Mouse (Mus musculus) MEL (cell line): ENCODE results near the gene Zfand3. TPM values are rescaled to one million over a fixed set of nuclear protein-coding genes. Genes with fewer than 3 reads are reported as not detected.

Source experiments
- DNase-seq: peaks from one replicate; pipeline ENCODE4 v3.0.0; 2011; ENCODE audit warnings: low read depth, low spot score
- H3K27ac ChIP-seq: 2 replicates; pipeline ENCODE4 v1.5.1; 2012; ENCODE audit warnings: low read depth, mild to moderate bottlenecking, control low read depth, low read length, moderate library complexity; ENCODE audit not compliant: control insufficient read depth
- H3K27me3 ChIP-seq, 2 experiments: fragments of 150-350 bp in 1 of 2; sonication (generic) in 1 of 2; 2 replicates each; pipeline ENCODE4 v1.6.1; 2012; ENCODE audit warnings: low read length in 2 of 2, mild to moderate bottlenecking in 2 of 2, improper control_type of control experiment in 1 of 2, moderate library complexity in 1 of 2; ENCODE audit not compliant: insufficient read depth in 2 of 2, control insufficient read depth in 1 of 2
- H3K36me3 ChIP-seq, 2 experiments: 2 replicates each; pipeline ENCODE4 v1.6.1; 2012 to 2014; ENCODE audit warnings: low read length in 2 of 2, improper control_type of control experiment in 1 of 2, inconsistent platforms in 1 of 2, mild to moderate bottlenecking in 1 of 2; ENCODE audit not compliant: insufficient read depth in 2 of 2, control insufficient read depth in 1 of 2
- H3K4me1 ChIP-seq, 2 experiments: fragments of 150-350 bp in 1 of 2; sonication (generic) in 1 of 2; 2 replicates each; pipeline ENCODE4 v1.6.1; 2012; ENCODE audit warnings: low read length in 2 of 2, improper control_type of control experiment in 1 of 2, mild to moderate bottlenecking in 1 of 2; ENCODE audit not compliant: insufficient read depth in 2 of 2, control insufficient read depth in 1 of 2
- H3K4me3 ChIP-seq, 2 experiments: fragments of 150-350 bp in 1 of 2; sonication (generic) in 1 of 2; 2 replicates each; pipeline ENCODE4 v1.5.1; 2012; ENCODE audit warnings: low read depth in 2 of 2, low read length in 2 of 2, mild to moderate bottlenecking in 2 of 2, moderate library complexity in 2 of 2, control low read depth in 1 of 2, improper control_type of control experiment in 1 of 2; ENCODE audit not compliant: control insufficient read depth in 1 of 2, insufficient read depth in 1 of 2
- H3K79me2 ChIP-seq: 2 replicates; pipeline ENCODE4 v1.6.1; 2012; ENCODE audit warnings: mild to moderate bottlenecking, low read length, moderate library complexity; ENCODE audit not compliant: control insufficient read depth, poor library complexity, insufficient read depth
- H3K9ac ChIP-seq: 2 replicates; pipeline ENCODE4 v1.6.1; 2012; ENCODE audit warnings: low read depth, mild to moderate bottlenecking, control low read depth, low read length, moderate library complexity; ENCODE audit not compliant: control insufficient read depth, poor library complexity, severe bottlenecking
- H3K9me3 ChIP-seq: fragments of 150-350 bp; sonication (generic); replicated peaks from 2 replicates; pipeline ENCODE4 v1.6.1; 2012; ENCODE audit warnings: mild to moderate bottlenecking, low read length, improper control_type of control experiment, moderate library complexity; ENCODE audit not compliant: insufficient read depth
- BHLHE40 ChIP-seq: IDR thresholded peaks from 2 replicates; pipeline ENCODE4 v1.6.1; 2012; ENCODE audit warnings: low read depth, mild to moderate bottlenecking, inconsistent platforms, low read length, improper control_type of control experiment, borderline replicate concordance
- CHD1 ChIP-seq: IDR thresholded peaks from 2 replicates; pipeline ENCODE4 v1.6.1; 2012; ENCODE audit warnings: low read depth, mild to moderate bottlenecking, inconsistent platforms, low read length, improper control_type of control experiment
- CHD2 ChIP-seq: IDR thresholded peaks from 2 replicates; pipeline ENCODE4 v1.6.1; 2011; ENCODE audit warnings: low read length, improper control_type of control experiment
- CTCF ChIP-seq, 3 experiments: IDR thresholded peaks in 2 of 3; conservative IDR thresholded peaks in 1 of 3; 2 replicates each; pipeline ENCODE4 v1.5.1; 2011 to 2012; ENCODE audit warnings: low read length in 3 of 3, low read depth in 2 of 3, mild to moderate bottlenecking in 2 of 3, improper control_type of control experiment in 1 of 3, inconsistent platforms in 1 of 3, mixed read lengths in 1 of 3, moderate library complexity in 1 of 3; ENCODE audit not compliant: control insufficient read depth in 1 of 3, insufficient read depth in 1 of 3, poor library complexity in 1 of 3, severe bottlenecking in 1 of 3
- EP300 ChIP-seq, 2 experiments: IDR thresholded peaks; 2 replicates each; pipeline ENCODE4 v1.6.1; 2011; ENCODE audit warnings: improper control_type of control experiment in 2 of 2, low read length in 2 of 2, low read depth in 1 of 2, mild to moderate bottlenecking in 1 of 2
- GABPA ChIP-seq: IDR thresholded peaks from 2 replicates; pipeline ENCODE4 v1.6.1; 2012; ENCODE audit warnings: low read depth, mild to moderate bottlenecking, inconsistent platforms, low read length, improper control_type of control experiment, moderate library complexity
- GATA1 ChIP-seq: IDR thresholded peaks from 2 replicates; pipeline ENCODE4 v1.6.1; 2011; ENCODE audit warnings: low read depth, low read length, improper control_type of control experiment
- JUND ChIP-seq: IDR thresholded peaks from 2 replicates; pipeline ENCODE4 v1.6.1; 2011; ENCODE audit warnings: low read depth, mild to moderate bottlenecking, improper control_type of control experiment, low read length
- KAT2A ChIP-seq: conservative IDR thresholded peaks from 2 replicates; pipeline ENCODE4 v1.6.1; 2012; ENCODE audit warnings: low read depth, low read length, improper control_type of control experiment, inconsistent platforms
- MAFK ChIP-seq: IDR thresholded peaks from 2 replicates; pipeline ENCODE4 v1.6.1; 2011; ENCODE audit warnings: low read depth, mild to moderate bottlenecking, low read length, improper control_type of control experiment, borderline replicate concordance
- MAX ChIP-seq: IDR thresholded peaks from 2 replicates; pipeline ENCODE4 v1.6.1; 2011; ENCODE audit warnings: low read length, improper control_type of control experiment
- MEF2A ChIP-seq: IDR thresholded peaks from 2 replicates; pipeline ENCODE4 v1.6.1; 2014; ENCODE audit warnings: low read depth, mild to moderate bottlenecking, inconsistent platforms, low read length, improper control_type of control experiment; ENCODE audit not compliant: poor library complexity, insufficient replicate concordance, severe bottlenecking; ENCODE audit errors: extremely low read depth
- MXI1 ChIP-seq: IDR thresholded peaks from 2 replicates; pipeline ENCODE4 v1.6.1; 2011; ENCODE audit warnings: mild to moderate bottlenecking, low read depth, low read length, improper control_type of control experiment
- MYB ChIP-seq: IDR thresholded peaks from 2 replicates; pipeline ENCODE4 v1.6.1; 2011; ENCODE audit warnings: mild to moderate bottlenecking, low read depth, low read length, improper control_type of control experiment
- MYC ChIP-seq: IDR thresholded peaks from 2 replicates; pipeline ENCODE4 v1.6.1; 2011; ENCODE audit warnings: low read depth, mild to moderate bottlenecking, low read length, improper control_type of control experiment, moderate library complexity
- NRF1 ChIP-seq: IDR thresholded peaks from 2 replicates; pipeline ENCODE4 v1.6.1; 2014; ENCODE audit warnings: low read depth, mild to moderate bottlenecking, inconsistent platforms, low read length, improper control_type of control experiment, moderate library complexity; ENCODE audit not compliant: poor library complexity, insufficient read depth, severe bottlenecking
- POLR2AphosphoS2 ChIP-seq: IDR thresholded peaks from 2 replicates; pipeline ENCODE4 v1.6.1; 2011; ENCODE audit warnings: low read length, improper control_type of control experiment
- RAD21 ChIP-seq: IDR thresholded peaks from 2 replicates; pipeline ENCODE4 v1.6.1; 2011; ENCODE audit warnings: mild to moderate bottlenecking, low read depth, low read length, improper control_type of control experiment
- RCOR1 ChIP-seq: IDR thresholded peaks from 2 replicates; pipeline ENCODE4 v1.6.1; 2012; ENCODE audit warnings: low read depth, mild to moderate bottlenecking, inconsistent platforms, low read length, improper control_type of control experiment
- SIN3A ChIP-seq: IDR thresholded peaks from 2 replicates; pipeline ENCODE4 v1.6.1; 2012; ENCODE audit warnings: low read length, improper control_type of control experiment, inconsistent platforms
- SMC3 ChIP-seq: IDR thresholded peaks from 2 replicates; pipeline ENCODE4 v1.6.1; 2011; ENCODE audit warnings: low read depth, low read length, improper control_type of control experiment
- TCF12 ChIP-seq: IDR thresholded peaks from 2 replicates; pipeline ENCODE4 v1.6.1; 2014; ENCODE audit warnings: low read depth, mild to moderate bottlenecking, inconsistent platforms, low read length, improper control_type of control experiment, moderate library complexity
- USF1 ChIP-seq: IDR thresholded peaks from 2 replicates; pipeline ENCODE4 v1.6.1; 2014; ENCODE audit warnings: low read depth, mild to moderate bottlenecking, inconsistent platforms, low read length, improper control_type of control experiment, moderate library complexity
- USF2 ChIP-seq, 2 experiments: IDR thresholded peaks; 2 replicates each; pipeline ENCODE4 v1.6.1; 2011 to 2012; ENCODE audit warnings: improper control_type of control experiment in 2 of 2, low read length in 2 of 2, borderline replicate concordance in 1 of 2, inconsistent platforms in 1 of 2, low read depth in 1 of 2, mild to moderate bottlenecking in 1 of 2; ENCODE audit not compliant: insufficient read depth in 1 of 2
- ZKSCAN1 ChIP-seq: IDR thresholded peaks from 2 replicates; pipeline ENCODE4 v1.6.1; 2012; ENCODE audit warnings: low read depth, mild to moderate bottlenecking, inconsistent platforms, low read length, improper control_type of control experiment, moderate library complexity
- ZNF384 ChIP-seq: IDR thresholded peaks from 2 replicates; pipeline ENCODE4 v1.6.1; 2012; ENCODE audit warnings: low read depth, mild to moderate bottlenecking, inconsistent platforms, low read length, improper control_type of control experiment
- polyA plus RNA-seq, 2 experiments: library from polyadenylated mRNA; stranded (reverse) in 1 of 2; unstranded in 1 of 2; fragments of >175 nt in 1 of 2; fragments of >200 nt in 1 of 2; gene quantifications; 2 replicates each; pipeline versions ENCODE4 v1.2.1 to v1.2.4; 2012; ENCODE audit warnings: low replicate concordance in 2 of 2, low read depth in 1 of 2; ENCODE audit not compliant: insufficient read length in 2 of 2, insufficient read depth in 1 of 2, missing spikeins in 1 of 2
- total RNA-seq: library from RNA; depleted of rRNA; stranded (reverse); fragments of 300-350 nt; gene quantifications from 2 replicates; pipeline ENCODE4 v1.2.3, GENCODE M21; 2012

Zfand3 gene
- total and polyA plus RNA-seq, 3 experiments: 28.3 to 48.8 TPM; not detected in 1

DNA sequence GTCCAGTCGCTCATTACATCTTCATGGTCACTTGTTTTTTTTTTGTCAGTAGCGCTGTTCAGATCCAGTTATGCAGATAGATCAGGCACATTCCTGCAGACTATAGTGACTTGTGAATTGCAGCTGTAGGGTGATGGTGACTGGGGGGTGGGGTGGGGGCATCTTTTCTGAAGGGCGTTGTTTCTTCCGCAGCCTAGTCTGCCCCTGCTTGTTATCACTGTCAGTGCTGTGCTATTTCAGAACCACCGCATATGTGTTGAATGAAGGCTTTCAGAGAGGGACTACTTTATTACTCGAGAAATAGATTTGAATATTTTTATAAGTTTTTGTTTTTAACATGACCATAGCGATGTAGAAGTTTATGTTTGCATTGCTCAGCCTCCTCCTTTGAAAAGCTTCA is 142.0 kb downstream of the Zfand3 start:
- H3K27me3 ChIP-seq: no peaks in the 10 kb centered on the region
- H3K9me3 ChIP-seq: no peaks in the 10 kb centered on the region
- H3K27ac ChIP-seq: no peak overlapping the region
- no peak overlapping the region for H3K9ac ChIP-seq
- TF ChIP-seq CHD2 (no peak), TCF12 (no peak), SIN3A (no peak), MXI1 (no peak), POLR2AphosphoS2 (no peak), ZNF384 (no peak), MAFK (no peak), RCOR1 (no peak), RAD21 (no peak), GATA1 (no peak), ZKSCAN1 (no peak), MEF2A (no peak), NRF1 (no peak), USF1 (no peak), CTCF (IDR thresholded peaks at IDR 0.05 in 2 of 3, conservative IDR thresholded peaks at IDR 0.05 in 1 of 3; ENCODE audit: control insufficient read depth in 1 of 3, insufficient read depth in 1 of 3, low read depth in 2 of 3, low read length in 3 of 3, poor library complexity in 1 of 3, severe bottlenecking in 1 of 3) (no peak), KAT2A (no peak), BHLHE40 (no peak), USF2 (IDR thresholded peaks at IDR 0.05; ENCODE audit: borderline replicate concordance in 1 of 2, insufficient read depth in 1 of 2, low read depth in 1 of 2, low read length in 2 of 2) (no peak), EP300 (IDR thresholded peaks at IDR 0.05; ENCODE audit: low read depth in 1 of 2, low read length in 2 of 2) (no peak), GABPA (no peak)
- H3K4me3 ChIP-seq: no peak overlapping the region
- no peak for DNase-seq
- peaks cover 0 to 1% of the 10 kb centered on the region in 2 experiments; a peak in 2 of 4 replicates for H3K36me3 ChIP-seq
- H3K4me1 ChIP-seq: no peaks in the 10 kb centered on the region
- H3K79me2 ChIP-seq: no peaks in the 10 kb centered on the region; the same call in 1 of the 2 replicates

- Histone ChIP-seq H3K79me2 (no peaks in the 10 kb centered on the region; the same call in 1 of the 2 replicates), H3K27ac (no peak overlapping the region), H3K9me3 (no peaks in the 10 kb centered on the region), H3K9ac (no peak overlapping the region), H3K4me1 (no peaks in the 10 kb centered on the region), H3K4me3 (no peak overlapping the region), H3K36me3 (peaks cover 0 to 1% of the 10 kb centered on the region in 2 experiments; a peak in 2 of 4 replicates), H3K27me3 (no peaks in the 10 kb centered on the region)
- no peak for DNase-seq
- TF ChIP-seq JUND (no peak), MXI1 (no peak), EP300 (IDR thresholded peaks at IDR 0.05; ENCODE audit: low read depth in 1 of 2, low read length in 2 of 2) (no peak), MYC (no peak), CHD1 (no peak), SMC3 (no peak), MEF2A (no peak), CHD2 (no peak), MYB (no peak), RAD21 (no peak), ZKSCAN1 (no peak), MAX (no peak), RCOR1 (no peak)
Observed at GRCm38 (mm10) chr17:30147897-30148296, 143.4 kb downstream of the Zfand3 start.
